Mouse (Mus musculus): Measurements from ENCODE around the gene Xbp1. TPM values are rescaled to one million over a fixed set of nuclear protein-coding genes. Genes with fewer than 3 reads are reported as not detected.
A peak's percentile ranks its signal among the peaks of the same experiment; 100 is the strongest.
"Not testable (repeated sequence)": the region's sequence is repeated elsewhere in the genome, so short reads cannot be mapped to it uniquely, and the experiment has no call there.

Xbp1 gene
- polyA plus RNA-seq (2014; fragmentation: Nextera tagmentation; extraction: Ambion mirVana): 126 and 133 TPM in 2 replicates

GRCm38 (mm10) chr11:5520412-5521265, at the start of gene Xbp1:
Gene Xbp1, plus strand, starts transcription at chr11:5520659.
- H3K9ac ChIP-seq (ENCODE audit: low read length): peak within 1 kb of the TSS; percentile 94
- peak within 1 kb of the TSS; percentile 65 for H3K27ac ChIP-seq (ENCODE audit: low read depth, low read length)
- no peaks in the 10 kb centered on the region for H3K9me3 ChIP-seq (ENCODE audit: control insufficient read depth, low read length)
- H3K36me3 ChIP-seq (ENCODE audit: control insufficient read depth, insufficient read depth, low read length): peaks cover 10% of the 10 kb centered on the region; the same call in 1 of the 2 replicates
- peak within 1 kb of the TSS; percentile 75 for H3K4me2 ChIP-seq
- no peaks in the 10 kb centered on the region for H3K27me3 ChIP-seq (ENCODE audit: control insufficient read depth, insufficient read depth, low read length)
- ATAC-seq (ENCODE audit: low FRiP score): peak; percentile 98
- WGBS: under 1% methylated on average over 72 of the region's 72 CpGs
- peaks cover 7% of the 10 kb centered on the region; the same call in 1 of the 2 replicates for H3K4me1 ChIP-seq (ENCODE audit: control insufficient read depth, insufficient read depth, low read length)
- H3K4me3 ChIP-seq (ENCODE audit: low read depth, low read length): peak within 1 kb of the TSS; percentile 86
- peak; percentile 99 for DNase-seq (ENCODE audit: low spot score, missing footprints)

- H3K27me3 ChIP-seq (ENCODE audit: control insufficient read depth, insufficient read depth, low read length): no peaks in the 10 kb centered on the region
- no peak overlapping the region for H3K9ac ChIP-seq (ENCODE audit: low read length)
- no peaks in the 10 kb centered on the region for H3K36me3 ChIP-seq (ENCODE audit: control insufficient read depth, insufficient read depth, low read length)
- DNase-seq (ENCODE audit: low spot score, missing footprints) (peak; percentile 98), ATAC-seq (ENCODE audit: low FRiP score) (no peak)
- WGBS: 13% methylated on average over 5 of the region's 5 CpGs
- no peak overlapping the region for H3K27ac ChIP-seq (ENCODE audit: low read depth, low read length)
- no peaks in the 10 kb centered on the region for H3K4me1 ChIP-seq (ENCODE audit: control insufficient read depth, insufficient read depth, low read length)
- no peak overlapping the region for H3K4me3 ChIP-seq (ENCODE audit: low read depth, low read length)
- H3K9me3 ChIP-seq (ENCODE audit: control insufficient read depth, low read length): no peaks in the 10 kb centered on the region
- no peak overlapping the region for H3K4me2 ChIP-seq
These were observed 46.3 kb upstream of the Xbp1 start for GRCm38 (mm10) chr11:5474130-5474529.

GRCm38 (mm10) chr11:5475556-5476118, 44.8 kb upstream of the Xbp1 start:
- H3K4me3 ChIP-seq (ENCODE audit: low read depth, low read length); H3K4me1 ChIP-seq (ENCODE audit: control insufficient read depth, insufficient read depth, low read length); H3K9ac ChIP-seq (ENCODE audit: low read length); H3K9me3 ChIP-seq (ENCODE audit: control insufficient read depth, low read length); H3K27ac ChIP-seq (ENCODE audit: low read depth, low read length); ATAC-seq (ENCODE audit: low FRiP score); H3K36me3 ChIP-seq (ENCODE audit: control insufficient read depth, insufficient read depth, low read length); H3K27me3 ChIP-seq (ENCODE audit: control insufficient read depth, insufficient read depth, low read length); H3K4me2 ChIP-seq: not testable (repeated sequence)
- peak; percentile 78 for DNase-seq (ENCODE audit: low spot score, missing footprints)
- no CpG with 5 or more reads among the region's 2 CpGs for WGBS

GRCm38 (mm10) chr11:5476806-5477205, 43.7 kb upstream of the Xbp1 start:
- Histone ChIP-seq H3K36me3 (ENCODE audit: control insufficient read depth, insufficient read depth, low read length) (no peaks in the 10 kb centered on the region), H3K27me3 (ENCODE audit: control insufficient read depth, insufficient read depth, low read length) (no peaks in the 10 kb centered on the region), H3K4me2 (no peak overlapping the region), H3K4me3 (ENCODE audit: low read depth, low read length) (no peak overlapping the region), H3K27ac (ENCODE audit: low read depth, low read length) (no peak overlapping the region), H3K9ac (ENCODE audit: low read length) (no peak overlapping the region), H3K9me3 (ENCODE audit: control insufficient read depth, low read length) (no peaks in the 10 kb centered on the region), H3K4me1 (ENCODE audit: control insufficient read depth, insufficient read depth, low read length) (no peaks in the 10 kb centered on the region)
- DNase-seq (ENCODE audit: low spot score, missing footprints) (peak; percentile 2), ATAC-seq (ENCODE audit: low FRiP score) (no peak)
- WGBS: 89% methylated on average over 4 of the region's 4 CpGs

- Histone ChIP-seq H3K4me2 (no peak overlapping the region), H3K9me3 (ENCODE audit: control insufficient read depth, low read length) (no peaks in the 10 kb centered on the region), H3K4me3 (ENCODE audit: low read depth, low read length) (no peak overlapping the region), H3K36me3 (ENCODE audit: control insufficient read depth, insufficient read depth, low read length) (no peaks in the 10 kb centered on the region), H3K4me1 (ENCODE audit: control insufficient read depth, insufficient read depth, low read length) (no peaks in the 10 kb centered on the region), H3K9ac (ENCODE audit: low read length) (no peak overlapping the region), H3K27ac (ENCODE audit: low read depth, low read length) (no peak overlapping the region), H3K27me3 (ENCODE audit: control insufficient read depth, insufficient read depth, low read length) (no peaks in the 10 kb centered on the region)
- DNase-seq (ENCODE audit: low spot score, missing footprints) (peak; percentile 37), ATAC-seq (ENCODE audit: low FRiP score) (no peak)
- WGBS: 82% methylated on average over 7 of the region's 7 CpGs
These were observed 42.3 kb upstream of the Xbp1 start for GRCm38 (mm10) chr11:5478193-5478592.

GRCm38 (mm10) chr11:5478831-5479230, 41.6 kb upstream of the Xbp1 start:
- WGBS: 93% methylated on average over 3 of the region's 3 CpGs
- ATAC-seq (ENCODE audit: low FRiP score) (no peak), DNase-seq (ENCODE audit: low spot score, missing footprints) (peak; percentile 6)
- Histone ChIP-seq H3K4me3 (ENCODE audit: low read depth, low read length) (no peak overlapping the region), H3K27me3 (ENCODE audit: control insufficient read depth, insufficient read depth, low read length) (no peaks in the 10 kb centered on the region), H3K4me1 (ENCODE audit: control insufficient read depth, insufficient read depth, low read length) (no peaks in the 10 kb centered on the region), H3K9ac (ENCODE audit: low read length) (no peak overlapping the region), H3K36me3 (ENCODE audit: control insufficient read depth, insufficient read depth, low read length) (no peaks in the 10 kb centered on the region), H3K4me2 (no peak overlapping the region), H3K27ac (ENCODE audit: low read depth, low read length) (no peak overlapping the region), H3K9me3 (ENCODE audit: control insufficient read depth, low read length) (no peaks in the 10 kb centered on the region)

- DNase-seq (ENCODE audit: low spot score, missing footprints): peak; percentile 66
- Histone ChIP-seq H3K9me3 (ENCODE audit: control insufficient read depth, low read length) (no peaks in the 10 kb centered on the region), H3K4me1 (ENCODE audit: control insufficient read depth, insufficient read depth, low read length) (no peaks in the 10 kb centered on the region), H3K27ac (ENCODE audit: low read depth, low read length) (no peak overlapping the region), H3K9ac (ENCODE audit: low read length) (no peak overlapping the region), H3K4me2 (no peak overlapping the region), H3K4me3 (ENCODE audit: low read depth, low read length) (no peak overlapping the region), H3K27me3 (ENCODE audit: control insufficient read depth, insufficient read depth, low read length) (no peaks in the 10 kb centered on the region), H3K36me3 (ENCODE audit: control insufficient read depth, insufficient read depth, low read length) (no peaks in the 10 kb centered on the region)
- no peak for ATAC-seq (ENCODE audit: low FRiP score)
- 88% methylated on average over 13 of the region's 13 CpGs for WGBS
These were observed 37.9 kb upstream of the Xbp1 start for GRCm38 (mm10) chr11:5482581-5482980.

- DNase-seq (ENCODE audit: low spot score, missing footprints) (peak; percentile 98), ATAC-seq (ENCODE audit: low FRiP score) (peak; percentile 68)
- Histone ChIP-seq H3K9me3 (ENCODE audit: control insufficient read depth, low read length) (no peaks in the 10 kb centered on the region), H3K27me3 (ENCODE audit: control insufficient read depth, insufficient read depth, low read length) (no peaks in the 10 kb centered on the region), H3K4me1 (ENCODE audit: control insufficient read depth, insufficient read depth, low read length) (no peaks in the 10 kb centered on the region), H3K4me2 (peak overlapping the region; percentile 46), H3K36me3 (ENCODE audit: control insufficient read depth, insufficient read depth, low read length) (no peaks in the 10 kb centered on the region), H3K9ac (ENCODE audit: low read length) (peak overlapping the region; percentile 48), H3K4me3 (ENCODE audit: low read depth, low read length) (peak overlapping the region; percentile 23), H3K27ac (ENCODE audit: low read depth, low read length) (no peak overlapping the region)
- 21% methylated on average over 15 of the region's 15 CpGs for WGBS
These were observed 35.1 kb upstream of the Xbp1 start for GRCm38 (mm10) chr11:5485193-5486011.
